Mouse (Mus musculus): ENCODE data around the gene Pitpnm3. TPM values are rescaled to one million over a fixed set of nuclear protein-coding genes. Genes with fewer than 3 reads are reported as not detected.

Gene Pitpnm3
- polyA plus RNA-seq, 1 experiment from 2014 or later = 1.4 TPM

DNA sequence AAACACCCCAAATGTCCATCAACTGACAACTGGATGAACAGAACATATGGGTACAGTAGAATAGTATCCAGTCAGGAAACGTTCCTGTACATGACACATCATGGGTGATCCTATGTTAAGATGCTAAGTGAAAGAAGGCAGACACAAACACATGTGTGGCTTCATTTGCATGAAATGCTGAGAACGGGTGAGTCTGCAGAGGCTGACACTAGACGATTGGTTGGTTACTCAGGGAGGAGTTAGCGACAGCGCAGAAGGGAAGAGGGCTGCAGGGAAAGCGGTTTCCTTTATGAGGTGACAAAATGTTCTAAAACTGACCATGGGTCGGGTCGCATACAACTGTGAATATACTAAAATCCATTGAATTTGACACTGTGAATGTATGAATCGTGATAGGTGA is 75.2 kb downstream of the Pitpnm3 start:
- no peak overlapping the region for H3K9ac ChIP-seq (ENCODE audit: low read length)
- no peak overlapping the region for H3K4me3 ChIP-seq (ENCODE audit: low read depth, low read length)
- DNase-seq (ENCODE audit: low spot score) (no peak), ATAC-seq (replicated peaks; ENCODE audit: low FRiP score, low TSS enrichment, low read depth) (no peak)
- 76% methylated on average over 9 of the region's 9 CpGs for WGBS
- H3K4me1 ChIP-seq (replicated peaks; ENCODE audit: control insufficient read depth, insufficient read depth, low read length) = no peaks in the 10 kb centered on the region
- H3K9me3 ChIP-seq (ENCODE audit: control insufficient read depth, low read length) = 0 out of 2 replicates have a peak, but pooled peaks cover 4% of the 10 kb centered on the region
- H3K27ac ChIP-seq (ENCODE audit: low read depth) = no peak overlapping the region
- no peaks in the 10 kb centered on the region for H3K36me3 ChIP-seq (ENCODE audit: control insufficient read depth, insufficient read depth, low read length)
- H3K4me2 ChIP-seq (ENCODE audit: low read length) = no peak overlapping the region
- no peaks in the 10 kb centered on the region for H3K27me3 ChIP-seq (replicated peaks; ENCODE audit: control insufficient read depth, insufficient read depth, low read length)

DNA sequence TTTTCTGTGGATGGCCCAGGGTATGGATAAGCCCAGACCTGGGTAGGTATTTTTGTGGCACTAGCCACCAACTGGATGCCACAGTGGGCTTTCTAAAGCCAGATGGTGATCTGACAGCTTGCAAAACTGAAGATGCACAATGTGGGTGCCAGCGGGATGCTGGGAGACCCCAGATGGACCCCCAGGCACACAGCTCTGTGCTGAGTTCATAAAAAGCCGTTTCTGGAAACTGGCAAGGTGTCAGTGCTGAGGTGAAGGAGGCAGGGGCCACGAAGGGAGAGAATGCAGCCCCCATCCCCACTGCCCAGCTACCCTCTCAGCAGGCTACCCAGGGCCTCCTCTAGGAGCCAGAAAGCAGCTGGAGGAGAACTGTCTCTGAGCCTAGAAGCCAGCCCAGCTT is 78.4 kb downstream of the Pitpnm3 start:
- no peak for DNase-seq (ENCODE audit: low spot score)
- H3K9ac ChIP-seq (ENCODE audit: low read length) = no peak overlapping the region
- 72% methylated on average over 3 of the region's 3 CpGs for WGBS
- H3K36me3 ChIP-seq (ENCODE audit: control insufficient read depth, insufficient read depth, low read length) = no peaks in the 10 kb centered on the region
- no peak overlapping the region for H3K4me2 ChIP-seq (ENCODE audit: low read length)
- peaks cover 6% of the 10 kb centered on the region; the same call in 1 of the 2 replicates for H3K4me1 ChIP-seq (replicated peaks; ENCODE audit: control insufficient read depth, insufficient read depth, low read length)
- H3K4me3 ChIP-seq (ENCODE audit: low read depth, low read length) = no peak overlapping the region
- no peak overlapping the region for H3K27ac ChIP-seq (ENCODE audit: low read depth)
- ATAC-seq (replicated peaks; ENCODE audit: low FRiP score, low TSS enrichment, low read depth) = no peak
- no peaks in the 10 kb centered on the region for H3K27me3 ChIP-seq (replicated peaks; ENCODE audit: control insufficient read depth, insufficient read depth, low read length)
- H3K9me3 ChIP-seq (ENCODE audit: control insufficient read depth, low read length) = no peaks in the 10 kb centered on the region

DNA sequence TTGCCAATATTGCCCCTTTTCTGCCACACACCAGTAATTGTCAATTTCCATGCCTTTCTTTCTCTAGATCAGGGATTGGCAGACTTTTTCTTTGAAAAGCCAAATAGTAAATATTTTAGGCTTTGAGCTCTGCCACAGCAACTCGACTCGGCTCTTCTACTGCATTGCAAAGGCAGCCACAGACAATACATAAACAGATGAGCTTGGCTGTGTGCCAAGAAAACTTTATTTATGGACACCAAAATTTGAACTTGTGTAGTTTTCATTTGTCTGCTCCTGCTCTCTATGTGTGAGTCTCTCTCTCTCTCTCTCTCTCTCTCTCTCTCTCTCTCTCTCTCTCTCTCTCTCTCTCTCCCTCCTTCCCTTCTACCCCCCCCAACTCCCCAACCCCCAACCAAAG is 80.4 kb downstream of the Pitpnm3 start:
- Histone ChIP-seq H3K4me1 (replicated peaks; ENCODE audit: control insufficient read depth, insufficient read depth, low read length) (peaks cover 12% of the 10 kb centered on the region), H3K4me2 (ENCODE audit: low read length) (peak overlapping the region; percentile 6; the same call in 1 of the 2 replicates), H3K27me3 (replicated peaks; ENCODE audit: control insufficient read depth, insufficient read depth, low read length) (0 out of 2 replicates have a peak, but pooled peaks cover 7% of the 10 kb centered on the region), H3K36me3 (ENCODE audit: control insufficient read depth, insufficient read depth, low read length) (no peaks in the 10 kb centered on the region), H3K9ac (ENCODE audit: low read length) (no peak overlapping the region), H3K27ac (ENCODE audit: low read depth) (no peak overlapping the region), H3K4me3 (ENCODE audit: low read depth, low read length) (no peak overlapping the region), H3K9me3 (ENCODE audit: control insufficient read depth, low read length) (no peaks in the 10 kb centered on the region)
- no peak for DNase-seq (ENCODE audit: low spot score)
- no peak for ATAC-seq (replicated peaks; ENCODE audit: low FRiP score, low TSS enrichment, low read depth)
- WGBS = 16% methylated on average over 2 of the region's 2 CpGs

GRCm38 (mm10) chr11:72052636-72053035 is 82.9 kb downstream of the Pitpnm3 start:
- H3K27ac ChIP-seq (ENCODE audit: low read depth) = no peak overlapping the region
- 22% methylated on average over 5 of the region's 5 CpGs for WGBS
- no peak overlapping the region for H3K4me3 ChIP-seq (ENCODE audit: low read depth, low read length)
- DNase-seq (ENCODE audit: low spot score) (peak; percentile 81), ATAC-seq (replicated peaks; ENCODE audit: low FRiP score, low TSS enrichment, low read depth) (no peak)
- no peaks in the 10 kb centered on the region for H3K9me3 ChIP-seq (ENCODE audit: control insufficient read depth, low read length)
- peaks cover 7% of the 10 kb centered on the region; the same call in 1 of the 2 replicates for H3K36me3 ChIP-seq (ENCODE audit: control insufficient read depth, insufficient read depth, low read length)
- H3K9ac ChIP-seq (ENCODE audit: low read length) = no peak overlapping the region
- no peak overlapping the region for H3K4me2 ChIP-seq (ENCODE audit: low read length)
- peaks cover 15% of the 10 kb centered on the region for H3K4me1 ChIP-seq (replicated peaks; ENCODE audit: control insufficient read depth, insufficient read depth, low read length)
- H3K27me3 ChIP-seq (replicated peaks; ENCODE audit: control insufficient read depth, insufficient read depth, low read length) = 0 out of 2 replicates have a peak, but pooled peaks cover 11% of the 10 kb centered on the region

DNA sequence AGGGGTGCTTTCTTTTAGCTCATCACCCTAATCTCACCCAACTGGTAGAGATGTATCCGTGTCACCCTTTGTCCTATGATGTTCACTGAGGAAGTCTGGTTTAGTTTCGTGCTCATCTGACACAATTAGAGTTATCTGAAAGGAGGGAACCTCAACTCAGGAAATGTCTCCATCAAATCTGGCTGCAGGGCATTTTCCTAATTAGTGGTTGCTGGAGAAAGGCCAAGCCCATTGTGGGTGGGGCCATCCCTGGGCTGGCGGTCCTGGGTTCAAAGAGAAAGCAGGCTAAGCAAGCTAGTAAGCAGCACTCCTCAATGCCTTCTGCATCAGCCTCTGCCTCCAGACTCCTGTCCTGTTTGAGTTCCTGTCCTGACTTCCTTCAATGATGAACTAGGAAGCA is 83.4 kb downstream of the Pitpnm3 start:
- DNase-seq (ENCODE audit: low spot score) (no peak), ATAC-seq (replicated peaks; ENCODE audit: low FRiP score, low TSS enrichment, low read depth) (no peak)
- Histone ChIP-seq H3K4me2 (ENCODE audit: low read length) (no peak overlapping the region), H3K36me3 (ENCODE audit: control insufficient read depth, insufficient read depth, low read length) (peaks cover 11% of the 10 kb centered on the region; the same call in 1 of the 2 replicates), H3K27ac (ENCODE audit: low read depth) (no peak overlapping the region), H3K9ac (ENCODE audit: low read length) (no peak overlapping the region), H3K27me3 (replicated peaks; ENCODE audit: control insufficient read depth, insufficient read depth, low read length) (0 out of 2 replicates have a peak, but pooled peaks cover 11% of the 10 kb centered on the region), H3K4me3 (ENCODE audit: low read depth, low read length) (no peak overlapping the region), H3K4me1 (replicated peaks; ENCODE audit: control insufficient read depth, insufficient read depth, low read length) (peaks cover 15% of the 10 kb centered on the region), H3K9me3 (ENCODE audit: control insufficient read depth, low read length) (no peaks in the 10 kb centered on the region)
- 73% methylated on average over 3 of the region's 3 CpGs for WGBS

GRCm38 (mm10) chr11:72050895-72051858 is 84.4 kb downstream of the Pitpnm3 start:
- Histone ChIP-seq H3K4me1 (replicated peaks; ENCODE audit: control insufficient read depth, insufficient read depth, low read length) (peaks cover 15% of the 10 kb centered on the region), H3K4me3 (ENCODE audit: low read depth, low read length) (peak overlapping the region; percentile 47), H3K27me3 (replicated peaks; ENCODE audit: control insufficient read depth, insufficient read depth, low read length) (0 out of 2 replicates have a peak, but pooled peaks cover 11% of the 10 kb centered on the region), H3K36me3 (ENCODE audit: control insufficient read depth, insufficient read depth, low read length) (peaks cover 20% of the 10 kb centered on the region), H3K27ac (ENCODE audit: low read depth) (no peak overlapping the region), H3K9ac (ENCODE audit: low read length) (peak overlapping the region; percentile 32), H3K4me2 (ENCODE audit: low read length) (peak overlapping the region; percentile 78), H3K9me3 (ENCODE audit: control insufficient read depth, low read length) (no peaks in the 10 kb centered on the region)
- ATAC-seq (replicated peaks; ENCODE audit: low FRiP score, low TSS enrichment, low read depth) (peak; percentile 55), DNase-seq (ENCODE audit: low spot score) (peak; percentile 63)
- WGBS = 1% methylated on average over 45 of the region's 45 CpGs

DNA sequence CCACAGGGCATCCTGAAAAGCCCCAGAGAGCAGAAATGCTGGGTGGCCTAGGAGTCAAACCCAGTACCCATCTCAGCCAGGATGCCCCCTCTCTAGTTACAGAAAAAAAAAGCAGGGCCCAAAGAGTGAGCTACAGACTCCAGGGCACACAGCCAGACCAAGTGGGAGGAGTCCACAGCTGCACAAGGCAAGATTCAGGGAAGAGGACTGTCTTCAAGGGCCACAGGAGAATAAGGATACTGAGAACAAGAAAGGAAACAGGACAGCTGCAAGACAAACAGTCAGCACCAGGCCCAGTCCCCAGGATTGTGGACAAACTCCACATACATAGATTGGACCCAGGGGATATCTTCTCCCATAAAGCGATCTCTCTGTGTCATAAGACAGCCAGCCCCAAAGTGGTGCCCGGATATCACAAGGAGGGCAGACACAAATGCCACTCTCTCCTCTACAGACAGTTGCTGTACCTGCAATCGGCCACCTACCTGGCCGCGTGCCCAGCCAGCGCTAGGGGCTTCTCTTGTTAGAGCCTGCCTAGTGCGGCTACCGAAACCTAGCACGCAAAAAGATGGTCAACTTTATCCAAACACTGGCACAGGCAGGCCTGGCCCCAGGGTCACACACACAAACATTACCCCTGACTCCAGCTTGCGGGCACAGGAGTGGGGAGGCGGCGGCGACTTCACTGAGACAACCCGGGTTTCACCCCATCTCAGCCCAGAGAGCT is 85.2 kb downstream of the Pitpnm3 start:
- 20% methylated on average over 14 of the region's 14 CpGs for WGBS
- Histone ChIP-seq H3K4me1 (replicated peaks; ENCODE audit: control insufficient read depth, insufficient read depth, low read length) (peaks cover 15% of the 10 kb centered on the region), H3K9ac (ENCODE audit: low read length) (peak overlapping the region; percentile 32), H3K27ac (ENCODE audit: low read depth) (no peak overlapping the region), H3K4me2 (ENCODE audit: low read length) (peak overlapping the region; percentile 78), H3K27me3 (replicated peaks; ENCODE audit: control insufficient read depth, insufficient read depth, low read length) (0 out of 2 replicates have a peak, but pooled peaks cover 11% of the 10 kb centered on the region), H3K9me3 (ENCODE audit: control insufficient read depth, low read length) (no peaks in the 10 kb centered on the region), H3K4me3 (ENCODE audit: low read depth, low read length) (peak overlapping the region; percentile 47), H3K36me3 (ENCODE audit: control insufficient read depth, insufficient read depth, low read length) (peaks cover 28% of the 10 kb centered on the region)
- DNase-seq (ENCODE audit: low spot score) (no peak), ATAC-seq (replicated peaks; ENCODE audit: low FRiP score, low TSS enrichment, low read depth) (no peak)

DNA sequence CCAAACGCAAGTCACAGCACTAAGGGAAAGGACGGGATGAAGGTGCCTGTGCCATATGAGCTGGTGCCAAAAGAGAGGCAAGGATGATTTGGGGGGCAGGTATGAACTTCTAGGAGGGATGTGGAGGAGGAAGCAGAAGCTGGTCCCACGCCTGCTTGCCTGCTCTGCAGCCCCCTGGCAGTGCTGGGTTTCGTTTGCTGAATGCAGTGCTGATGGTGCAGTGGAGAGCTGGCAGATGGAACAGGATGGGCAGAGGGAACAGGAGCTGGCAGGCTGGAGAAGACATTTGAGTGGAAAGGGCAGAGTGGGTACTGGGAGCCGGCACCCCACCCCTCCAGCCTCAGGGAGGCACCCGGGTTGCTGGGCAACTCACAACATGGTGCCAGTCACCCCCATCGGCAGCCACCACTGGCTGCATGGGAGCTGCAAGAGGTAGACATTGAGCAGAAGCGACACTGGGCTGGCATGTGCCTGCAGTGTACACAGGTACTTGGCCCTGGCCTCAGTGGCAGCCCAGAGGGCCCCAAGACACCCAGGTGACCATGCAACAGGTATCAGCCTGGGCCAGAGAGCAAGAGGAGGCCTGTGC is 86.3 kb downstream of the Pitpnm3 start:
- Histone ChIP-seq H3K9me3 (ENCODE audit: control insufficient read depth, low read length) (no peaks in the 10 kb centered on the region), H3K27me3 (replicated peaks; ENCODE audit: control insufficient read depth, insufficient read depth, low read length) (0 out of 2 replicates have a peak, but pooled peaks cover 11% of the 10 kb centered on the region), H3K9ac (ENCODE audit: low read length) (no peak overlapping the region), H3K36me3 (ENCODE audit: control insufficient read depth, insufficient read depth, low read length) (peaks cover 39% of the 10 kb centered on the region), H3K4me1 (replicated peaks; ENCODE audit: control insufficient read depth, insufficient read depth, low read length) (peaks cover 10% of the 10 kb centered on the region), H3K27ac (ENCODE audit: low read depth) (no peak overlapping the region), H3K4me3 (ENCODE audit: low read depth, low read length) (no peak overlapping the region), H3K4me2 (ENCODE audit: low read length) (no peak overlapping the region)
- no peak for DNase-seq (ENCODE audit: low spot score)
- ATAC-seq (replicated peaks; ENCODE audit: low FRiP score, low TSS enrichment, low read depth) = no peak
- 78% methylated on average over 8 of the region's 8 CpGs for WGBS

Data from intestine, embryonic 14.5 days (tissue).